Mouse (Mus musculus): ENCODE measurements around the gene Ceacam12. TPM values are rescaled to one million over a fixed set of nuclear protein-coding genes. Genes with fewer than 3 reads are reported as not detected.
"Not testable (repeated sequence)": the region's sequence is repeated elsewhere in the genome, so short reads cannot be mapped to it uniquely, and the experiment has no call there.

Ceacam12 gene
- total RNA-seq (2022) = not detected

DNA sequence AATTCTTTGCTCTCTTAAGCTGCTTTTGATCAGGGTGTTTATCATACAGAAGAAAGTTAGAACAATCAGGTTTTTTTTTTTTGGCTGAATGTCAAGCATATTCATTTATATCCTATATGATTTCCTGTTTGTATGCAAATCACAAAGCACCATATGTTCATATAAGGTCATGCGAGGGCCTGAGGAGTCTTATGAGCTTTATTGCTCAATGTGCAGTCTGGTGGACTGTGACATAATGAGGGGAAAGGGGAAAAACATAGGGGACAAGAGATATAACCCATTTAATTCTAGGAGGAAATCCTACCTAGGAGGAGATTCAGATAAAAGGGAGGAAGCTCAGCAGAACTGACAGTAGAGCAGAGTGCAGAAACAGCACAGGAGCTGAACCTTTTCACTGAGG, at the start of gene Ceacam12:
TSS of gene Ceacam12 (plus strand) at position 301 of the 400 bp plus-strand sequence.
- DNase-seq (ENCODE audit: low spot score) = no peak

- not testable (repeated sequence) for DNase-seq (ENCODE audit: low spot score)
Measured at GRCm38 (mm10) chr7:18073821-18074220, 8.1 kb downstream of the Ceacam12 start.

- DNase-seq (ENCODE audit: low spot score) = no peak
Measured at GRCm38 (mm10) chr7:18100785-18101184, 35.1 kb downstream of the Ceacam12 start.

Small RNA genes lying within 50 kb of the gene (microRNA-seq; reads per million reads assigned to microRNA genes)
- gene Gm22414 = not detected

Other genes with a start within 250 kb of the Ceacam12 start
- gene Gm5155, start 194.2 kb upstream of the Ceacam12 start, total RNA-seq (2022) = not detected
- not detected for gene Ceacam11, start 93.8 kb upstream of the Ceacam12 start, total RNA-seq (2022)
- gene Ceacam13, start 56.0 kb upstream of the Ceacam12 start, total RNA-seq (2022) = not detected
- gene Igfl3, start 110.6 kb downstream of the Ceacam12 start, total RNA-seq (2022) = not detected
- gene Mill1, start 179.4 kb downstream of the Ceacam12 start, total RNA-seq (2022) = not detected

Data from heart, adult 8-10 months (tissue).